Mouse (Mus musculus): ENCODE measurements around the gene Cryba2. TPM values are rescaled to one million over a fixed set of nuclear protein-coding genes. Genes with fewer than 3 reads are reported as not detected.

The Cryba2 gene
- polyA plus RNA-seq (2015; fragmentation: Nextera tagmentation; extraction: Ambion mirVana), result not detected in 2 replicates

DNA sequence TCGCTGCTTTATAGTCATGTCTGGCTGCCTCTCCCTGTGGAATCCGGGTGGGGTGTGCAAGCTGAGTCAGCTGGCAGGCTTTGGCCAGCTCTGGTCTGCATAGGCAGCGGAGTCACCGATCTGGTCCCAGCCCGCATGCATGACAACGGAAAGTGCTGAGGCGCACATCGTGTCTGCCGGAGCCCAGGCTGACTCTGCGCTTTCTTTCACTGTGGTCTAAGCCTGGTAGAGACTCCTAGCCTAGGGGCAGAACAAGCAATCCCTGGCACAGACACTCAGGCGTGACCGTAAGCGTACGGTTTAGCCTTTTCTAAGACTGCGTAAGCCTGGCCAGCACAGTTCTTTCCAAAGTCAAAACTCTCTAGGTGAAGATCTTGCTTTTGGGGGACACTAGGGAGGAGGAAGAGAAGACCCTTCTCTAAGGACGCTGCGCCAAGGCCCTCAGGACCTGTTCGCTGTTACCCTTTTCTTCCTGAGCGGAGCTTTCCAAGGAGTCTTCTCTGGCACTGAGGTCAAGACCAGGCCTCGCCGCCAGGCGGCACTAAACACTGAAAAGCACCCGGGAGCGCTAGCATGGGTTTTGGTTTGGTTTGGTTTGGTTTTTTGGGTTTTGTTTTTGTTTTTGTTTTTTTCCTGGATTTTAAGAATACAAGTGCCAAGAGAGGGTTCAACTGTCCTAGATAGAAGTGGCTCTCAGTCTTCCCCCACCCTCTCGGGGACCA is at the start of gene Cryba2:
Cryba2 (minus strand) TSS at position 10 of the 722 bp plus-strand sequence.
- H3K4me2 ChIP-seq (ENCODE audit: low read length), result peak within 1 kb of the TSS; percentile 35
- no peak within 1 kb of the TSS for H3K27ac ChIP-seq (ENCODE audit: low read length)
- no peak within 1 kb of the TSS for H3K9ac ChIP-seq (replicated peaks; ENCODE audit: low read depth, low read length)
- peaks cover 7% of the 10 kb centered on the region for H3K4me1 ChIP-seq (replicated peaks; ENCODE audit: control insufficient read depth, insufficient read depth, low read length)
- H3K36me3 ChIP-seq (ENCODE audit: control insufficient read depth, insufficient read depth), result no peaks in the 10 kb centered on the region
- H3K27me3 ChIP-seq (replicated peaks; ENCODE audit: control insufficient read depth, insufficient read depth, low read length), result peaks cover 76% of the 10 kb centered on the region
- H3K9me3 ChIP-seq (ENCODE audit: control insufficient read depth, low read length), result no peaks in the 10 kb centered on the region
- peak within 1 kb of the TSS; percentile 24 for H3K4me3 ChIP-seq (replicated peaks; ENCODE audit: low read length)
- peak; percentile 49 for ATAC-seq
- WGBS, result 3% methylated on average over 25 of the region's 25 CpGs

DNA sequence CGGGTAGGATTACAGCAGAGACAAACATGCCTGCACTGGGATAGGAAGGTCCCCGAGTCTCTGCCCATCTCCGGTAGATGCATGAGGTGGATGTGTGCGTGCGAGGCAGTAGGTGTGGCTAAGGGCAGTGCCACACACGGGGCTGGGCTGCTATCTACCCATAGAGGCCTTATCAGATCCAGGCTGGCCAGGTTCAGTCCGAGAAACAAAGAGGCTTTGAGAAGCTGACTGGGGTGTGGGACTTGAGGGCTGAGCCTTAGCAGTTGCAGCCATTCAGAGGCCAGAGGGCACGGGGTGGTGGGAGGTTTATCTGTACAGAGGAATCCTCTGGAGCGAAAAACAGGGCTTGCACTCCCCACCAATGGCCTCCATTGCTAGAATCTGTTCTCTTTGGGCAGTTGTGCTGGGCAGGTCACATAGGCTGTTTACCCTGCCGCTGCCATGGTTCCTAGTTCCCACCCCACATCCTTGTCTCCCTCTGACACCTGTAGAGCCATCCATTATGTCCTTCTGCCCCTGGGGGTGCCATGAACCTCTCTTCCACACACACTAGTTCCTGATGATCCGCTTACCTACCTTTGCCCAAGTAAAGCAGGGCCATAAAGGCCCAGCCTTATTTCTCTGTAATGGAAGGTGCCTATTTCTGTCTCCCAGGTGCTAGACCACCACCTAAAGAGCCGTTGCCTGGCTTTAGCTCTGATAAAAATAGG is 48.9 kb upstream of the Cryba2 start:
- no peak overlapping the region for H3K4me3 ChIP-seq (replicated peaks; ENCODE audit: low read length)
- H3K4me1 ChIP-seq (replicated peaks; ENCODE audit: control insufficient read depth, insufficient read depth, low read length), result no peaks in the 10 kb centered on the region
- H3K27ac ChIP-seq (ENCODE audit: low read length), result no peak overlapping the region
- H3K36me3 ChIP-seq (ENCODE audit: control insufficient read depth, insufficient read depth), result no peaks in the 10 kb centered on the region
- ATAC-seq, result no peak
- no peak overlapping the region for H3K4me2 ChIP-seq (ENCODE audit: low read length)
- peaks cover 30% of the 10 kb centered on the region for H3K27me3 ChIP-seq (replicated peaks; ENCODE audit: control insufficient read depth, insufficient read depth, low read length)
- H3K9ac ChIP-seq (replicated peaks; ENCODE audit: low read depth, low read length), result no peak overlapping the region
- WGBS, result 54% methylated on average over 12 of the region's 12 CpGs
- no peaks in the 10 kb centered on the region for H3K9me3 ChIP-seq (ENCODE audit: control insufficient read depth, low read length)

DNA sequence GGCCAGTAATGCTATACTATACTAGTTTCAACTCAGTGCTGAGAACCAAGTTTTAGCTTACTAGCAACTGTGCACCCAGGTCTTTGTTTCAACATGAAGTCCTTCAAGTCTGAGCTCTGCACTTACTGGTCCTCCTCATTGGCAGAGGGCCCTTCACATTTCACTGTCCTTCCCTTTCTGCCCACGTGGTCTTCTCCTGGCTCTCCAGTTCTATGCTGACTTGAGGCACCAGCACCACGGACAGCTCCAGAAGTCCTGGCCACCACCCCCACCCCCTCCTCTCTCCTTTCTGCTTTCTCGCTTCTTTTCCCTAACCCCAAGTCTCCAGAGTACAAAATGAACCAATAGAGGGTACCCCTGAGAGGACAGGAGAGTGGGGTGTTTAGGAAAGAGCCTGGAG is 46.8 kb upstream of the Cryba2 start:
- Histone ChIP-seq H3K36me3 (ENCODE audit: control insufficient read depth, insufficient read depth) (no peaks in the 10 kb centered on the region), H3K4me2 (ENCODE audit: low read length) (no peak overlapping the region), H3K27me3 (replicated peaks; ENCODE audit: control insufficient read depth, insufficient read depth, low read length) (peaks cover 20% of the 10 kb centered on the region), H3K4me1 (replicated peaks; ENCODE audit: control insufficient read depth, insufficient read depth, low read length) (0 out of 2 replicates have a peak, but pooled peaks cover 3% of the 10 kb centered on the region), H3K4me3 (replicated peaks; ENCODE audit: low read length) (no peak overlapping the region), H3K9ac (replicated peaks; ENCODE audit: low read depth, low read length) (no peak overlapping the region), H3K9me3 (ENCODE audit: control insufficient read depth, low read length) (no peaks in the 10 kb centered on the region), H3K27ac (ENCODE audit: low read length) (no peak overlapping the region)
- ATAC-seq, result no peak
- 7% methylated on average over 3 of the region's 3 CpGs for WGBS

DNA sequence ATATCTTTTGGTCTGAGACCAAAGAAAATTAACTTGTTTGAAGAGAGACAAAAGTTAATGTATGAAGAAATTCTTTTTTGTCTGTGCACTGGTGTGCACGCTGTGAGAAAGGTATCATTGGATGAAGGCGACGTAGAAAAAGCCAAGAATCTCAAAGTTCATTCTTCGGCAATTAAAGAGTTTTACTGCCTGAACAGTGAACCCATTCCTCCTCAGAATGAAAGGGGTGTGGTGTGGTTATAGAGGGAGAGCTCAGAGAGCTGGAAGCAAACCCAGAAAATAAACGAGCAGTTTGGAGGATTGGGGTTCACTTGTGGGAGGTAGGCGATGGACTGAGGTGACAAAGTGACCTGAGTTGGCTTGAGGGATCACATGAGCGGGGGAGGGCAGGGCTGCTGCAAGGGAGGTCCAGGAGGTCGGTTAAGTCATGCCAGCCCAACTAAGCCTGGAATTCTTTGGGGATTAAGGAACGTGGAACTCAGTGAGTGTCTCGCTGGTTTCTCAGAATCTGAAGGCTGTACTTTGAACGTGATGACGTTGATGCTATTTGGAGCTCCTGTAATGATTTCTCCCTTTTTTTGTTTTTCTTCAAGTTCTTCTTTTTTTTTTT is 43.4 kb upstream of the Cryba2 start:
- 32% methylated on average over 12 of the region's 12 CpGs for WGBS

DNA sequence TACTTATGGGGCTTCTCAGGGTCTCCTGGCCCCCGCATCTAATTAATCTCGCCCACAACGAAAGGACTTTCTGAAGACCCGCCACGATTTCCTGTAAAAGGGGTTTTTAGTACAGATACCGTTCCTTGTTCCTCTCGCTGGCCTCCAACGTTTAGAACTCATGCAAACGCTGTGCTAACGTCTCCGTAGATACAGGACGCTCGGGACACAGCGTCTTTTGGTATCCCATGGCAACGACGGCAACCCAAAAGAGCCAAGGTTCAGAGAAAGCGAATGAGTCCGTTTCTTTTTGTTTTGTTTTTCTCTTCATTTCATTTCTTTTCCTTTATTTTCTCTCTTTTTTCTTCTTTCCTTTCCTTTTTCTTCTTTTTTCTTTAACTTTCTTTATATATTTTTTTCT is 42.5 kb upstream of the Cryba2 start, which contains the start of gene Cfap65:
Cfap65 (minus strand) TSS at position 198 of the 400 bp plus-strand sequence.
- Histone ChIP-seq H3K4me2 (ENCODE audit: low read length) (peak within 1 kb of the TSS; percentile 66), H3K27ac (ENCODE audit: low read length) (no peak within 1 kb of the TSS), H3K36me3 (ENCODE audit: control insufficient read depth, insufficient read depth) (no peaks in the 10 kb centered on the region), H3K4me3 (replicated peaks; ENCODE audit: low read length) (peak within 1 kb of the TSS; percentile 44), H3K27me3 (replicated peaks; ENCODE audit: control insufficient read depth, insufficient read depth, low read length) (peaks cover 21% of the 10 kb centered on the region), H3K9ac (replicated peaks; ENCODE audit: low read depth, low read length) (0 out of 2 replicates have a peak within 1 kb of the TSS, but pooled peaks have one; percentile 34), H3K4me1 (replicated peaks; ENCODE audit: control insufficient read depth, insufficient read depth, low read length) (0 out of 2 replicates have a peak, but pooled peaks cover 3% of the 10 kb centered on the region), H3K9me3 (ENCODE audit: control insufficient read depth, low read length) (no peaks in the 10 kb centered on the region)
- peak; percentile 80 for ATAC-seq
- 0% methylated on average over 18 of the region's 18 CpGs for WGBS

More for the DNA sequence above, 43.4 kb upstream of the Cryba2 start:
- no peak overlapping the region for H3K9ac ChIP-seq (replicated peaks; ENCODE audit: low read depth, low read length)
- H3K4me3 ChIP-seq (replicated peaks; ENCODE audit: low read length), result no peak overlapping the region
- H3K27ac ChIP-seq (ENCODE audit: low read length), result no peak overlapping the region
- 0 out of 2 replicates have a peak, but pooled peaks cover 3% of the 10 kb centered on the region for H3K4me1 ChIP-seq (replicated peaks; ENCODE audit: control insufficient read depth, insufficient read depth, low read length)
- H3K27me3 ChIP-seq (replicated peaks; ENCODE audit: control insufficient read depth, insufficient read depth, low read length), result peaks cover 21% of the 10 kb centered on the region
- no peak for ATAC-seq
- H3K9me3 ChIP-seq (ENCODE audit: control insufficient read depth, low read length), result no peaks in the 10 kb centered on the region
- H3K36me3 ChIP-seq (ENCODE audit: control insufficient read depth, insufficient read depth), result no peaks in the 10 kb centered on the region
- H3K4me2 ChIP-seq (ENCODE audit: low read length), result no peak overlapping the region

DNA sequence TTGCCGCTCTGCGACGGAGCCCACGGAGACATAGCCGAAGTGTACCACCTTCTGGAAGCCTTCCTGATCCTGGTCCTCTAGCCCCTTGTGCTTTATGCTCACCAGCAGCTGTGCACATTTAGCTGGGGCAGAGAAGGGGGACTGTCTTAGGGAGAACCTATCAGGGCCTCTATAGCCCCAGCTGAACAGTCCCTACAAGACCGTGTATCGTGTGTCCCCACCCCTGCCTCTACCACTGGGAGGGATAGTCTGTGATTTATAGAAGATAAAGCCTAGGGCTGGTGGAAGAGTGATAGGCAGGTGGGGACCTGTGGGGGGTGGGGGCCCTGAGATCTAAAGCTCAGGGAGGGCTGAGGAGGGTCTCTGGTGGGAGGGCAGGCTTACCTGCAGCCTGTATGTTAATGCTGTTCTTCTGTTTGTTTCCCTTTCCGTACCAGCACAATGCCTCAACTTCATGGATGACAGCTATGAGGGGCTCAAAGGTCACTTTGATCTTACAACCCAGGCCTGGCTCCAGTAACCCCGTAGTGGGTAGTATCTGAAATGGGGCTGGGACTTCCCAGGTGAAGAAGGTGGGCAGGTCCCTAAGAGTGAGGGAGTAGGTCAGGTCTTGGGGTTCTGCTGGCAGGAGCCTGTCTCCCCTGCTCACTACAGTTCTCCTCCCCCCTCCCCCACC is 34.8 kb upstream of the Cryba2 start:
- WGBS, result 83% methylated on average over 9 of the region's 9 CpGs
- peaks cover 3% of the 10 kb centered on the region; the same call in 1 of the 2 replicates for H3K27me3 ChIP-seq (replicated peaks; ENCODE audit: control insufficient read depth, insufficient read depth, low read length)
- no peak for ATAC-seq
- H3K9me3 ChIP-seq (ENCODE audit: control insufficient read depth, low read length), result no peaks in the 10 kb centered on the region
- H3K4me1 ChIP-seq (replicated peaks; ENCODE audit: control insufficient read depth, insufficient read depth, low read length), result no peaks in the 10 kb centered on the region
- H3K27ac ChIP-seq (ENCODE audit: low read length), result no peak overlapping the region
- H3K4me3 ChIP-seq (replicated peaks; ENCODE audit: low read length), result no peak overlapping the region
- no peak overlapping the region for H3K4me2 ChIP-seq (ENCODE audit: low read length)
- H3K9ac ChIP-seq (replicated peaks; ENCODE audit: low read depth, low read length), result no peak overlapping the region
- no peaks in the 10 kb centered on the region for H3K36me3 ChIP-seq (ENCODE audit: control insufficient read depth, insufficient read depth)

DNA sequence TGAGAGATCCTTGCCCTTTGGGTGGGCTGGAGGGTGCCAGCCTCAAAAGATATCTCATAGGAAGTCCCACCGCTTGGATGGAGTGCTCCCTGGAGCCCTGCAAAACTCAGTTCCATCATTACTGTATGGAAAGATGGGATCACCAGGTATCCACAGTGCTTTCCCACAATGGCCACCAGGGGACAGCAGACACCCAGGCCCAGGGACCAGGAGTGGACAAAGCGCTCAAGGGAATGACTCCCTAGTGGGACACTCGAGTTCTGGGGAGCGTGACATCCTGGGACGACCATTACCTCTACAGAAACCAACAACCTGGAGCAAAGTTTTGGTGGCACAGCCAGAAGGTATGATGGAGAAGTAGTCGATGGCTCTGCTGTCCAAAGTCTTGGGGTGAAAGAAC is 33.8 kb upstream of the Cryba2 start:
- no peak overlapping the region for H3K9ac ChIP-seq (replicated peaks; ENCODE audit: low read depth, low read length)
- H3K36me3 ChIP-seq (ENCODE audit: control insufficient read depth, insufficient read depth), result no peaks in the 10 kb centered on the region
- H3K9me3 ChIP-seq (ENCODE audit: control insufficient read depth, low read length), result no peaks in the 10 kb centered on the region
- H3K4me1 ChIP-seq (replicated peaks; ENCODE audit: control insufficient read depth, insufficient read depth, low read length), result no peaks in the 10 kb centered on the region
- no peak overlapping the region for H3K4me3 ChIP-seq (replicated peaks; ENCODE audit: low read length)
- no peak overlapping the region for H3K4me2 ChIP-seq (ENCODE audit: low read length)
- H3K27me3 ChIP-seq (replicated peaks; ENCODE audit: control insufficient read depth, insufficient read depth, low read length), result no peaks in the 10 kb centered on the region
- no peak overlapping the region for H3K27ac ChIP-seq (ENCODE audit: low read length)
- no peak for ATAC-seq
- WGBS, result 42% methylated on average over 6 of the region's 6 CpGs

DNA sequence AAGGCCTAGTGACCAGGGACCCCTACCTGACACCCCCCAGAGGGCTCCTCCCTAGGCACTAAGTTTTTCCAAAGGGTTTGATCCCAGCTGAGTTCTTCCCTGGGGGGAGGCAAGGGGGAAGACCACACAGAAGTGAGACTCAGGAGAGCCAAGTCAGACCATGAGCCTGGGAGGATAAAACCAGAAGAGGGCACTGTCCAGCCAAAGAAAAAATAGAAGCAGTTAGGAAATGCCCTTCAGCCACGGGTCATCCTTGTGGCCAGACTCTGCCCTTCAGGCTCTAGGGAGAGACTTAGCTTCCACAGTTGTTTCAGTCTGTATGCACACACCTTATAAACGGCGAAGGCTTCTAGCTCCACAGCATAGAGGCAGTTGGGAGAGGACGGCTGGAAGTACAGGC is 31.5 kb upstream of the Cryba2 start:
- Histone ChIP-seq H3K4me2 (ENCODE audit: low read length) (no peak overlapping the region), H3K4me1 (replicated peaks; ENCODE audit: control insufficient read depth, insufficient read depth, low read length) (no peaks in the 10 kb centered on the region), H3K9ac (replicated peaks; ENCODE audit: low read depth, low read length) (no peak overlapping the region), H3K4me3 (replicated peaks; ENCODE audit: low read length) (no peak overlapping the region), H3K9me3 (ENCODE audit: control insufficient read depth, low read length) (no peaks in the 10 kb centered on the region), H3K27ac (ENCODE audit: low read length) (no peak overlapping the region), H3K36me3 (ENCODE audit: control insufficient read depth, insufficient read depth) (no peaks in the 10 kb centered on the region), H3K27me3 (replicated peaks; ENCODE audit: control insufficient read depth, insufficient read depth, low read length) (no peaks in the 10 kb centered on the region)
- ATAC-seq, result no peak
- 71% methylated on average over 4 of the region's 4 CpGs for WGBS

Measured in forebrain, embryonic 16.5 days (tissue).